Mouse (Mus musculus): ENCODE data around the gene Dusp16. TPM values are rescaled to one million over a fixed set of nuclear protein-coding genes. Genes with fewer than 3 reads are reported as not detected.
"Not testable (repeated sequence)": the region's sequence is repeated elsewhere in the genome, so short reads cannot be mapped to it uniquely, and the experiment has no call there.

Dusp16 gene
- polyA plus RNA-seq, 1 experiment from 2014 or later, result 16.7 TPM

GRCm38 (mm10) chr6:134685040-134685439, 107.4 kb downstream of the Dusp16 start:
- WGBS, result 73% methylated on average over 2 of the region's 2 CpGs

GRCm38 (mm10) chr6:134684354-134684915, 108.0 kb downstream of the Dusp16 start:
- DNase-seq (ENCODE audit: low spot score), result no peak
- no peak for ATAC-seq (ENCODE audit: insufficient read depth, low FRiP score, low TSS enrichment)
- Histone ChIP-seq H3K36me3 (ENCODE audit: control insufficient read depth, insufficient read depth, low read length) (no peaks in the 10 kb centered on the region), H3K9ac (ENCODE audit: low read length) (no peak overlapping the region), H3K4me3 (ENCODE audit: low read depth, low read length) (no peak overlapping the region), H3K4me2 (ENCODE audit: low read depth) (no peak overlapping the region), H3K27me3 (ENCODE audit: control insufficient read depth, insufficient read depth, low read length) (no peaks in the 10 kb centered on the region), H3K4me1 (ENCODE audit: control insufficient read depth, insufficient read depth, low read length) (no peaks in the 10 kb centered on the region), H3K9me3 (ENCODE audit: control insufficient read depth, low read length) (no peaks in the 10 kb centered on the region), H3K27ac (ENCODE audit: low read depth, low read length) (no peak overlapping the region)
- 84% methylated on average over 6 of the region's 6 CpGs for WGBS

More at GRCm38 (mm10) chr6:134685040-134685439, 107.4 kb downstream of the Dusp16 start:
- ATAC-seq (ENCODE audit: insufficient read depth, low FRiP score, low TSS enrichment) (no peak), DNase-seq (ENCODE audit: low spot score) (no peak)
- Histone ChIP-seq H3K4me3 (ENCODE audit: low read depth, low read length) (no peak overlapping the region), H3K27me3 (ENCODE audit: control insufficient read depth, insufficient read depth, low read length) (no peaks in the 10 kb centered on the region), H3K36me3 (ENCODE audit: control insufficient read depth, insufficient read depth, low read length) (no peaks in the 10 kb centered on the region), H3K4me2 (ENCODE audit: low read depth) (no peak overlapping the region), H3K4me1 (ENCODE audit: control insufficient read depth, insufficient read depth, low read length) (no peaks in the 10 kb centered on the region), H3K9me3 (ENCODE audit: control insufficient read depth, low read length) (no peaks in the 10 kb centered on the region), H3K27ac (ENCODE audit: low read depth, low read length) (no peak overlapping the region), H3K9ac (ENCODE audit: low read length) (no peak overlapping the region)

- ATAC-seq (ENCODE audit: insufficient read depth, low FRiP score, low TSS enrichment); H3K9ac ChIP-seq (ENCODE audit: low read length): not testable (repeated sequence)
These were observed 113.1 kb downstream of the Dusp16 start for GRCm38 (mm10) chr6:134679330-134679729.

GRCm38 (mm10) chr6:134678037-134678436, 114.4 kb downstream of the Dusp16 start:
- 79% methylated on average over 3 of the region's 3 CpGs for WGBS
- Histone ChIP-seq H3K9me3 (ENCODE audit: control insufficient read depth, low read length) (no peaks in the 10 kb centered on the region), H3K36me3 (ENCODE audit: control insufficient read depth, insufficient read depth, low read length) (no peaks in the 10 kb centered on the region), H3K4me2 (ENCODE audit: low read depth) (no peak overlapping the region), H3K4me3 (ENCODE audit: low read depth, low read length) (no peak overlapping the region), H3K9ac (ENCODE audit: low read length) (no peak overlapping the region), H3K27ac (ENCODE audit: low read depth, low read length) (no peak overlapping the region), H3K4me1 (ENCODE audit: control insufficient read depth, insufficient read depth, low read length) (no peaks in the 10 kb centered on the region), H3K27me3 (ENCODE audit: control insufficient read depth, insufficient read depth, low read length) (no peaks in the 10 kb centered on the region)
- ATAC-seq (ENCODE audit: insufficient read depth, low FRiP score, low TSS enrichment) (no peak), DNase-seq (ENCODE audit: low spot score) (no peak)

More at GRCm38 (mm10) chr6:134679330-134679729, 113.1 kb downstream of the Dusp16 start:
- not testable (repeated sequence) for H3K9me3 ChIP-seq (ENCODE audit: control insufficient read depth, low read length); DNase-seq (ENCODE audit: low spot score); H3K27ac ChIP-seq (ENCODE audit: low read depth, low read length); H3K36me3 ChIP-seq (ENCODE audit: control insufficient read depth, insufficient read depth, low read length); H3K4me3 ChIP-seq (ENCODE audit: low read depth, low read length); H3K4me1 ChIP-seq (ENCODE audit: control insufficient read depth, insufficient read depth, low read length); H3K27me3 ChIP-seq (ENCODE audit: control insufficient read depth, insufficient read depth, low read length); H3K4me2 ChIP-seq (ENCODE audit: low read depth)
- 91% methylated on average over 4 of the region's 4 CpGs for WGBS

- H3K4me3 ChIP-seq (ENCODE audit: low read depth, low read length), result no peak overlapping the region
- no peaks in the 10 kb centered on the region for H3K9me3 ChIP-seq (ENCODE audit: control insufficient read depth, low read length)
- H3K27me3 ChIP-seq (ENCODE audit: control insufficient read depth, insufficient read depth, low read length), result no peaks in the 10 kb centered on the region
- no peak overlapping the region for H3K4me2 ChIP-seq (ENCODE audit: low read depth)
- no peak overlapping the region for H3K27ac ChIP-seq (ENCODE audit: low read depth, low read length)
- no peaks in the 10 kb centered on the region for H3K4me1 ChIP-seq (ENCODE audit: control insufficient read depth, insufficient read depth, low read length)
- WGBS, result 82% methylated on average over 4 of the region's 4 CpGs
- H3K36me3 ChIP-seq (ENCODE audit: control insufficient read depth, insufficient read depth, low read length), result no peaks in the 10 kb centered on the region
- no peak for DNase-seq (ENCODE audit: low spot score)
- no peak for ATAC-seq (ENCODE audit: insufficient read depth, low FRiP score, low TSS enrichment)
- no peak overlapping the region for H3K9ac ChIP-seq (ENCODE audit: low read length)
These were observed 114.9 kb downstream of the Dusp16 start for GRCm38 (mm10) chr6:134677504-134677903.

- 91% methylated on average over 7 of the region's 8 CpGs for WGBS
- H3K9ac ChIP-seq (ENCODE audit: low read length); H3K4me2 ChIP-seq (ENCODE audit: low read depth); H3K9me3 ChIP-seq (ENCODE audit: control insufficient read depth, low read length); DNase-seq (ENCODE audit: low spot score); H3K36me3 ChIP-seq (ENCODE audit: control insufficient read depth, insufficient read depth, low read length); H3K27me3 ChIP-seq (ENCODE audit: control insufficient read depth, insufficient read depth, low read length); H3K4me3 ChIP-seq (ENCODE audit: low read depth, low read length); H3K27ac ChIP-seq (ENCODE audit: low read depth, low read length); H3K4me1 ChIP-seq (ENCODE audit: control insufficient read depth, insufficient read depth, low read length); ATAC-seq (ENCODE audit: insufficient read depth, low FRiP score, low TSS enrichment): not testable (repeated sequence)
These were observed 118.7 kb downstream of the Dusp16 start for GRCm38 (mm10) chr6:134673712-134674111.

- WGBS, result 74% methylated on average over 4 of the region's 4 CpGs
- H3K27ac ChIP-seq (ENCODE audit: low read depth, low read length), result no peak overlapping the region
These were observed 121.5 kb downstream of the Dusp16 start for GRCm38 (mm10) chr6:134670881-134671411.

GRCm38 (mm10) chr6:134669179-134669865, 123.1 kb downstream of the Dusp16 start:
- Histone ChIP-seq H3K27me3 (ENCODE audit: control insufficient read depth, insufficient read depth, low read length) (no peaks in the 10 kb centered on the region), H3K9ac (ENCODE audit: low read length) (no peak overlapping the region), H3K36me3 (ENCODE audit: control insufficient read depth, insufficient read depth, low read length) (no peaks in the 10 kb centered on the region), H3K9me3 (ENCODE audit: control insufficient read depth, low read length) (no peaks in the 10 kb centered on the region), H3K4me3 (ENCODE audit: low read depth, low read length) (no peak overlapping the region), H3K27ac (ENCODE audit: low read depth, low read length) (no peak overlapping the region), H3K4me2 (ENCODE audit: low read depth) (no peak overlapping the region), H3K4me1 (ENCODE audit: control insufficient read depth, insufficient read depth, low read length) (no peaks in the 10 kb centered on the region)
- 81% methylated on average over 6 of the region's 6 CpGs for WGBS
- DNase-seq (ENCODE audit: low spot score) (no peak), ATAC-seq (ENCODE audit: insufficient read depth, low FRiP score, low TSS enrichment) (no peak)

More at GRCm38 (mm10) chr6:134670881-134671411, 121.5 kb downstream of the Dusp16 start:
- H3K36me3 ChIP-seq (ENCODE audit: control insufficient read depth, insufficient read depth, low read length), result no peaks in the 10 kb centered on the region
- H3K4me2 ChIP-seq (ENCODE audit: low read depth), result no peak overlapping the region
- no peak overlapping the region for H3K4me3 ChIP-seq (ENCODE audit: low read depth, low read length)
- no peaks in the 10 kb centered on the region for H3K27me3 ChIP-seq (ENCODE audit: control insufficient read depth, insufficient read depth, low read length)
- H3K4me1 ChIP-seq (ENCODE audit: control insufficient read depth, insufficient read depth, low read length), result no peaks in the 10 kb centered on the region
- no peak overlapping the region for H3K9ac ChIP-seq (ENCODE audit: low read length)
- ATAC-seq (ENCODE audit: insufficient read depth, low FRiP score, low TSS enrichment) (no peak), DNase-seq (ENCODE audit: low spot score) (no peak)
- H3K9me3 ChIP-seq (ENCODE audit: control insufficient read depth, low read length), result no peaks in the 10 kb centered on the region

GRCm38 (mm10) chr6:134668519-134668918, 123.9 kb downstream of the Dusp16 start:
- Histone ChIP-seq H3K27me3 (ENCODE audit: control insufficient read depth, insufficient read depth, low read length) (no peaks in the 10 kb centered on the region), H3K27ac (ENCODE audit: low read depth, low read length) (no peak overlapping the region), H3K4me1 (ENCODE audit: control insufficient read depth, insufficient read depth, low read length) (no peaks in the 10 kb centered on the region), H3K9me3 (ENCODE audit: control insufficient read depth, low read length) (no peaks in the 10 kb centered on the region), H3K4me3 (ENCODE audit: low read depth, low read length) (no peak overlapping the region), H3K9ac (ENCODE audit: low read length) (no peak overlapping the region), H3K36me3 (ENCODE audit: control insufficient read depth, insufficient read depth, low read length) (no peaks in the 10 kb centered on the region), H3K4me2 (ENCODE audit: low read depth) (no peak overlapping the region)
- 78% methylated on average over 2 of the region's 2 CpGs for WGBS
- ATAC-seq (ENCODE audit: insufficient read depth, low FRiP score, low TSS enrichment) (no peak), DNase-seq (ENCODE audit: low spot score) (no peak)

Data from neural tube, embryonic 11.5 days (tissue).